Mouse (Mus musculus) thymus, adult 2 months (tissue): Measurements from ENCODE around the gene Fxyd7.

Experiments
- CTCF ChIP-seq: fragments of 200-500 bp; IDR thresholded peaks from 2 replicates; pipeline ENCODE4 v1.5.1; 2012; ENCODE audit warnings: mild to moderate bottlenecking, control low read depth, low read length, moderate library complexity, borderline replicate concordance; ENCODE audit not compliant: control insufficient read depth, poor library complexity, insufficient read depth; ENCODE audit errors: extremely low read depth
- POLR2A ChIP-seq: fragments of 200-500 bp; IDR thresholded peaks from 2 replicates; pipeline ENCODE4 v1.6.1; 2012; ENCODE audit warnings: mild to moderate bottlenecking, low read length, control low read depth, moderate library complexity; ENCODE audit not compliant: control insufficient read depth, poor library complexity, insufficient read depth; ENCODE audit errors: extremely low read depth

DNA sequence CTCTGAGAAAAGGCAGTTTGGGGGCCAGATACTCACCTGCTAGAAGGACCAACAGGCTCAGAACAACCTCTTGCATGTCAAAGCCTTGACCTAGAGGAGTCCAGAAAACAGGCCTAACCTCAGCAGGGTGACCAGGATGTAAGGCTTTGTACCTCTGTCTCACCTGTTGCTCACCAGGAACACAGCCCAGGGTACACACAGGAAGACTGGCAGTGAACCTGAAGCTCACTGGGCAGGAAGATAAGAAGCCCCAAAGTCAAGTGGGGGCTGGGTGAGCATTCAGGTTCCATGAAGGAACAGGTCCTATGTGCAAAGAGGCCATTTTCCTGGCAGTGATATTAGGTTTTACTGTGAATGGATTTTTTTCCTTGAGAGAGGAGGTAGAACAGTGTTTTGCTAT lies 22.3 kb upstream of the Fxyd7 start:
- TF ChIP-seq POLR2A: no peak
- TF ChIP-seq CTCF: no peak
